In the genomic region with DNA sequence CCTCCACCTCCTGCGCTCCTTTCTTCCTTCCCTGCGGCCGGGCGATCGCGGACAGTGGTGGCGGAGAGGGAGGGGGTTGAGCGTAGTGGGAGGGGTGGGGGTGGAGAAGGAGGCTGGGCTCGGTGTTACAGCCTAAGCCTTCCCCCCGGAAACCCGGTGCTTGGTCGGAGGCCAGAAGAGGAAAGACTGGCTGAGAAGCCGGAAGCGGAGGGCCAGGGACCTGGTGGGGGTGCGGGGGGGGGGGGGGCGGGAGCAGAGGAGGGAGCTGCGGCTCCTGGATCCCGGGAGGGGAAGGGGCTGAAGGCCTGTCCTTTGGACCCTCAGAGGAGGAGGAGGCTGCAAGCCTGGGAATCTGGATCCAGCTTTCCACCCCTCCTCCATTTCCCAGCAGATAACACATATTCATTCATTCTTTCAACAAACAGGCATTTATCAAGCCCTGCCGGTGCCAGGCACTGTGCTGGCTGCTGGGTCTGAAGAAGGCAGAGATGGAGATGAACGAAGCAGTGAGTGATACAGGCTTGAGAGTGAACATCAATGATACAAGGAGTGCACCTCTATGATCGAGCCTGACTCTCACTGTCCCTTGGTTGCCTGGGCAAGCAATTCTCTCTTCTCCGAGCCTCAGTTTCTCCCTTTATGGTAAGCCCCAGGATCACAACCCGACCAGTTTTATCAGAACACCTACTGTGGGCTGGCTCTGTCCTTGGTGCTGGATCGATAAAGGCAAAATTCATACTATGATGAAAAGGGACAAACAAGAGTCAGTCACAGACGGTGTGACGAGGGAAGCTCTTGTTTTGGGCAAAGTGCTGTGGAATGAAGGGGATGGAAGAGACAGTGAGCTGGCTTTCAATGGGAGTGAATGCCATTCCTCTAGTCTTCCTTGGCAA, we compare ENCODE assay signal across 8 mouse cellular contexts. TPM values are rescaled to one million over a fixed set of nuclear protein-coding genes. Genes with fewer than 3 reads are reported as not detected.
A peak's percentile ranks its signal among the peaks of the same experiment; 100 is the strongest.
DNase-seq lines count a peak whose midpoint lies in the region; ATAC-seq lines count a peak whose summit lies in the region.

A gene (minus strand): TSS at position 156 of the 893 bp plus-strand sequence.

- intact Hi-C loops in left cerebral cortex, postnatal 36 days (cut with DNase I): loop anchor here (1.0 to 5.0 kb wide), 2 partner anchors 18 to 54 kb away; a partner anchor contains a TSS

- H3K27ac ChIP-seq in intestine, embryonic 15.5 days: peak within 1 kb of the TSS; percentile 45
- peak within 1 kb of the TSS; percentile 90 for H3K27ac ChIP-seq in midbrain, embryonic 10.5 days (replicated peaks)

- H3K9ac ChIP-seq in intestine, embryonic 15.5 days: peak within 1 kb of the TSS; percentile 75

- H3K4me1 ChIP-seq in intestine, embryonic 15.5 days (replicated peaks): peaks cover 16% of the 10 kb centered on the region
- peaks cover 42% of the 10 kb centered on the region for H3K4me1 ChIP-seq in midbrain, embryonic 10.5 days

- DNase-seq in adrenal gland, adult 18-20 months (ENCODE audit: low spot score in 2 of 2): peak; percentile 86 to 90
- peak; percentile 94 for DNase-seq in embryo, embryonic 10.5 days (ENCODE audit: low spot score)
- DNase-seq in gastrocnemius, postnatal 4 days (ENCODE audit: low spot score in 2 of 2): peak; percentile 93 to 95
- DNase-seq in left cerebral cortex, postnatal 36 days (ENCODE audit: low spot score in 2 of 2): peak; percentile 92
- DNase-seq in midbrain, embryonic 10.5 days (ENCODE audit: low spot score): peak; percentile 94
- DNase-seq in right cerebral cortex, postnatal 4 days: peak; percentile 98
- no peak for DNase-seq in c-Kit-positive CD71-positive TER-119-positive erythroid progenitor cells, embryonic 14.5 days (ENCODE audit: low spot score)

- H3K9me3 ChIP-seq in intestine, embryonic 15.5 days: no peaks in the 10 kb centered on the region
- peaks cover 26% of the 10 kb centered on the region for H3K9me3 ChIP-seq in midbrain, embryonic 10.5 days (replicated peaks)

- peaks cover 17% of the 10 kb centered on the region; the same call in 1 of the 2 replicates for H3K36me3 ChIP-seq in intestine, embryonic 15.5 days
- peaks cover 35% of the 10 kb centered on the region for H3K36me3 ChIP-seq in midbrain, embryonic 10.5 days

- peak within 1 kb of the TSS; percentile 80 for H3K4me2 ChIP-seq in intestine, embryonic 15.5 days (replicated peaks)

- ATAC-seq in intestine, embryonic 15.5 days: peak; percentile 92

- 5% methylated on average over 17 of the region's 26 CpGs for WGBS in intestine, embryonic 15.5 days
- 7% methylated on average over 20 of the region's 26 CpGs for WGBS in midbrain, embryonic 10.5 days

- H3K27me3 ChIP-seq in intestine, embryonic 15.5 days (replicated peaks): no peaks in the 10 kb centered on the region
- H3K27me3 ChIP-seq in midbrain, embryonic 10.5 days (ENCODE audit: low read depth, poor library complexity, severe bottlenecking): peaks cover 33% of the 10 kb centered on the region

- peak within 1 kb of the TSS; percentile 72 for H3K4me3 ChIP-seq in intestine, embryonic 15.5 days (replicated peaks)
- H3K4me3 ChIP-seq in midbrain, embryonic 10.5 days: peak within 1 kb of the TSS; percentile 78

RNA-seq across cellular contexts. Expression of the gene that starts here (rescaled TPM):
- 10 to 100 TPM; 15.9 to 25.4 TPM for total RNA-seq in adrenal gland, adult 18-20 months (2021)
- total RNA-seq in gastrocnemius, postnatal 4 days (2021): 10 to 100 TPM; 17.9 to 22.2 TPM
- 22.2 and 24.6 TPM in 2 replicates for polyA plus RNA-seq in intestine, embryonic 15.5 days (2015; fragmentation: Nextera tagmentation; extraction: Ambion mirVana)
- 10 to 100 TPM; 30.9 to 31.3 TPM for total RNA-seq in left cerebral cortex, postnatal 36 days (2021)
- polyA plus RNA-seq in midbrain, embryonic 10.5 days (2016; fragmentation: Nextera tagmentation; extraction: Ambion mirVana): 26.2 and 35.6 TPM in 2 replicates
